Mouse (Mus musculus): ENCODE data around the gene Eri3. TPM values are rescaled to one million over a fixed set of nuclear protein-coding genes. Genes with fewer than 3 reads are reported as not detected.

The Eri3 gene
- total RNA-seq, 2 experiments from 2014 or later = 36.0 to 75.6 TPM

GRCm38 (mm10) chr4:117655500-117655863, 105.3 kb downstream of the Eri3 start:
- no peak for ATAC-seq (replicated peaks; ENCODE audit: poor library complexity)

- ATAC-seq (replicated peaks; ENCODE audit: poor library complexity) = no peak
Observed at GRCm38 (mm10) chr4:117656961-117657360, 106.8 kb downstream of the Eri3 start.

- ATAC-seq (replicated peaks; ENCODE audit: poor library complexity) = no peak
Observed at GRCm38 (mm10) chr4:117657646-117658045, 107.5 kb downstream of the Eri3 start.

- peak; percentile 91 for ATAC-seq (replicated peaks; ENCODE audit: poor library complexity)
Observed at GRCm38 (mm10) chr4:117658582-117659444, 108.6 kb downstream of the Eri3 start.

GRCm38 (mm10) chr4:117660001-117660400, 109.8 kb downstream of the Eri3 start:
- no peak for ATAC-seq (replicated peaks; ENCODE audit: poor library complexity)

GRCm38 (mm10) chr4:117664411-117665137, 114.4 kb downstream of the Eri3 start:
- ATAC-seq (replicated peaks; ENCODE audit: poor library complexity) = no peak

- ATAC-seq (replicated peaks; ENCODE audit: poor library complexity) = no peak
Observed at GRCm38 (mm10) chr4:117665531-117665930, 115.4 kb downstream of the Eri3 start.

GRCm38 (mm10) chr4:117666054-117666453, 115.9 kb downstream of the Eri3 start:
- no peak for ATAC-seq (replicated peaks; ENCODE audit: poor library complexity)

GRCm38 (mm10) chr4:117669874-117670273, 119.7 kb downstream of the Eri3 start:
- no peak for ATAC-seq (replicated peaks; ENCODE audit: poor library complexity)

GRCm38 (mm10) chr4:117672042-117672441, 121.9 kb downstream of the Eri3 start:
- ATAC-seq (replicated peaks; ENCODE audit: poor library complexity) = no peak

- no peak for ATAC-seq (replicated peaks; ENCODE audit: poor library complexity)
Observed at GRCm38 (mm10) chr4:117673901-117674300, 123.7 kb downstream of the Eri3 start.

- peak; percentile 74 for ATAC-seq (replicated peaks; ENCODE audit: poor library complexity)
Observed at GRCm38 (mm10) chr4:117676903-117677302, 126.7 kb downstream of the Eri3 start.

GRCm38 (mm10) chr4:117680963-117681362, 130.8 kb downstream of the Eri3 start:
- peak; percentile 41; the same call in 1 of the 2 replicates for ATAC-seq (replicated peaks; ENCODE audit: poor library complexity)

GRCm38 (mm10) chr4:117681931-117682461, 131.8 kb downstream of the Eri3 start, which contains the start of gene Dmap1:
Dmap1 (minus strand) TSS chr4:117682273.
- peak; percentile 91 for ATAC-seq (replicated peaks; ENCODE audit: poor library complexity)

GRCm38 (mm10) chr4:117682463-117682862, 132.3 kb downstream of the Eri3 start:
- no peak for ATAC-seq (replicated peaks; ENCODE audit: poor library complexity)

- ATAC-seq (replicated peaks; ENCODE audit: poor library complexity) = no peak
Observed at GRCm38 (mm10) chr4:117683048-117683768, 133.0 kb downstream of the Eri3 start.

- no peak for ATAC-seq (replicated peaks; ENCODE audit: poor library complexity)
Observed at GRCm38 (mm10) chr4:117686354-117686753, 136.2 kb downstream of the Eri3 start.

- peak; percentile 80 for ATAC-seq (replicated peaks; ENCODE audit: poor library complexity)
Observed at GRCm38 (mm10) chr4:117705361-117705760, 155.2 kb downstream of the Eri3 start.

GRCm38 (mm10) chr4:117708780-117709550, 158.8 kb downstream of the Eri3 start:
- ATAC-seq (replicated peaks; ENCODE audit: poor library complexity) = no peak

- ATAC-seq (replicated peaks; ENCODE audit: poor library complexity) = no peak
Observed at GRCm38 (mm10) chr4:117712314-117712713, 162.1 kb downstream of the Eri3 start.

Measured in megakaryocyte progenitor cell, adult 5-6 weeks (primary cell).